Mouse (Mus musculus): ENCODE results near the gene Rsrc1.
A peak's percentile ranks its signal among the peaks of the same experiment; 100 is the strongest.

Rsrc1 gene

GRCm38 (mm10) chr3:66981101-66981661, at the start of gene Rsrc1:
Gene Rsrc1 (plus strand): TSS chr3:66981390.
- ATAC-seq (ENCODE audit: low TSS enrichment): no peak

- ATAC-seq (ENCODE audit: low TSS enrichment): no peak
Measured at GRCm38 (mm10) chr3:66939675-66940074, 41.5 kb upstream of the Rsrc1 start.

- no peak for ATAC-seq (ENCODE audit: low TSS enrichment)
Measured at GRCm38 (mm10) chr3:66955126-66955525, 26.1 kb upstream of the Rsrc1 start.

- ATAC-seq (ENCODE audit: low TSS enrichment): no peak
Measured at GRCm38 (mm10) chr3:66959972-66960371, 21.2 kb upstream of the Rsrc1 start.

DNA sequence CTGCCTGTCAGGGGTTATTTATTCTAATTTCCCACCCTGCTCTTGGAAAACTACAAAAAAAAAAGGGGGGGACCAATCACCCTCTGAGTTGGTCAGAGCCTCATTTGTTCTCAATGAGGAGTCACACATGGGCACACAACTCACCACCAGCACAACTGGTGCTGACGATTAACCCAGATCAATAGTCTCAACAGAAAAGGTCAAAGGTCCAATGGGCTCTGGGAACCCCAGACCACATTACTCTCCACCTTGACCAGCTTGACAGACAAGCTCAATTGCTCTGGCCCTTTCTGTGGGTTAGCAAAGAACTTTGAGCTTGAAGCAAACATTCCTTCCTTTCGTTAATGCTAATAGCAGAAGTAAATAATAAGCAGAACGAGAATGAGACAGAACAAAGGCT, 16.3 kb upstream of the Rsrc1 start:
- ATAC-seq (ENCODE audit: low TSS enrichment): no peak

- ATAC-seq (ENCODE audit: low TSS enrichment): no peak
Measured at GRCm38 (mm10) chr3:66967508-66967907, 13.7 kb upstream of the Rsrc1 start.

GRCm38 (mm10) chr3:66970261-66970660, 10.9 kb upstream of the Rsrc1 start:
- no peak for ATAC-seq (ENCODE audit: low TSS enrichment)

- no peak for ATAC-seq (ENCODE audit: low TSS enrichment)
Measured at GRCm38 (mm10) chr3:66970661-66971331, 10.4 kb upstream of the Rsrc1 start.

DNA sequence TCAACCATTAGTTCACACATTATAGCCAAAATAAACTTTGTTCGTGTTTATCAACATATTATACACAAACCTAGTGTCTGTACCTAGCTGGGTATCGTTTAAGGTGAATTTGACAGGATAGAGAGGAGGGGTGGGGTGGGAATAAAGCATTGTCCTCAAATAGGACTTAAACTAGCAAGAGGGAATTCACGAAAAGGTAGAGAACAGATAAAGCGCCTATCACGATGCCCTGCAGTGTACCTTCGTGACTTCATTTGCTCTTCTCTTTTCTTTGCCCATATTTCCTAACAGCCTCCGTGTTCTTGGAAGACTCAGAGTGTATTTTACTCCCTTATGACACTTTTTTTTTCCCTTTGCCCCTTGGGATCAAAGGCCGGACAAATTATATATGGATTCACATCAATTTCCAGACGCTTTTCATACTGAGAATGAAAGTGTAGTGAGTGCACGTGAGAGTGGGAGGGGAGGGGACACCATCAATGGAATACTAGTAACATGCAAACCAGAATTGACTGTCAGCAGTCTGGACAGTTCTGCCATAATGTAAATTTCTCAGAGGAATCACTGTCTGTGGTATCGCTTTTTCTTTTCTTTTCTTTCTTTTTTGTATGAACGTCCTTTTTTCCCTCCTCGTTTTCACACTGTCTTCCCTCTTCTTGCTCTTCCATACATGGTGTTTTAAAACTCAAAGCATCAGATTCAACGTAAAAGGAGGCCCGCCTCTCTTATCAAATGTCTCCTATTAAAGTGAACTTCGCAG, 8.8 kb upstream of the Rsrc1 start:
- no peak for ATAC-seq (ENCODE audit: low TSS enrichment)

DNA sequence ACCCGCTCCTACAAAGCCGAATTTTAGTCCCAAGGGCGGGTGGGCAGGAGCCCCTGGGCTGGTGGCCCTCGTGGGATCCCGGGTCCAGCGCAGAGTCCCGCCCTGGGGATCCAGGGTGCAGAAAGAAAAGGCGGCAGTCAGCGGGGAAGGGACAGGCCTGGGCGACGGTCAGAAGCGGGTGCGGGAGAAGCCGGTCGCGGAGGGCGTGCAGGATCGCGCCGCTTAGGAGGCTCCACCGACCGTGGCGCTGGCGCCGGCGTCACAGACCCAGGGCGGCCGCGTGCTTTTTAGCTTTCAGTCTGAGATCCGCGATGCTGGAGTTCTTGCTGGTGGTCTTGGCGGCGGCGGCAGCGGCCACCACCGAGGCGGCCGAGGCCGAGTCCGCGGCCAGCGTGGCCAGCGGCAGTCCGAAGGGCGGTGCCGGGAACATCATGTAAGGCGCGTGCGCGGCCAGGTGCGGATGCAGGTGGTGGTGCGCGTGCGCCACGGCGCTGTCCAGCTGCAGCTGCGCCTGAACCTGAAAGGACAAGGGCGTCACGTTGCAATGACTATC, 7.7 kb upstream of the Rsrc1 start:
- peak; percentile 59; the same call in 1 of the 2 replicates for ATAC-seq (ENCODE audit: low TSS enrichment)

- ATAC-seq (ENCODE audit: low TSS enrichment): no peak
Measured at GRCm38 (mm10) chr3:66974501-66974900, 6.7 kb upstream of the Rsrc1 start.

DNA sequence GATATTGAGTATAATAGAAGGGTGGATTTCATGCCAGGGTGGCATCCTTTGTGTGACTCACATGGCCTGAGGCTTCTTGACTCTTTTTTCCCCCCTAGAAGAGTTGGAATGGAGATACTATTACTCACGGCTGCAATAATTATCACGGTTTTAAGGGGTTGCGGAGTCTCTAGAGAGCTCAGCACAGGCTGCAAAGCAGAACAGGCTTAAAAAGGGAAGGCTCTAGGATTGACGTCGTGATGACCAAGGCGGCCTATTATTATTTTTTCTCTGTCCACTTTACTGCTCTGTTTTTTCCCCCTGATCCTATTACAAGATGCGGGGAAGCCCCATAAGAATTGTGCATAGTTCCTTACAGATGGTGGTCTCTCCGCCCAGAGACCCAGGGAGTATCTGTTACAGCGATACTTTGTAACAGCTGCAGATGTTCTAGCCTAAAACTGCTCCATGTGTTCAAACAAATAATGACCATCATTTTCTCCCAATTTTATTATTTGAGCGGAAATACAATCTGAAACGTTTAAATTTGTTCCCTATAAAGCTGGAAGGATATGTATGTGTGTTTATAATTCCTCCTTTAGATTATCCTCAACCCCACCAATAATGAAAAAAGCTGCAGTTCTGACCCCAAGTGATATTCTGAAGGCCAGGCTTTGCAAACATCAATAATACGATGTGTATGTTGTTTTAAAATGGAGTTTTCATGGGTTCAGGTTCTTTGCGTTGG, 4.1 kb upstream of the Rsrc1 start:
- no peak for ATAC-seq (ENCODE audit: low TSS enrichment)

- ATAC-seq (ENCODE audit: low TSS enrichment): no peak
Measured at GRCm38 (mm10) chr3:66977811-66978456, 3.3 kb upstream of the Rsrc1 start.

GRCm38 (mm10) chr3:66978457-66979381, 2.5 kb upstream of the Rsrc1 start:
- no peak for ATAC-seq (ENCODE audit: low TSS enrichment)

DNA sequence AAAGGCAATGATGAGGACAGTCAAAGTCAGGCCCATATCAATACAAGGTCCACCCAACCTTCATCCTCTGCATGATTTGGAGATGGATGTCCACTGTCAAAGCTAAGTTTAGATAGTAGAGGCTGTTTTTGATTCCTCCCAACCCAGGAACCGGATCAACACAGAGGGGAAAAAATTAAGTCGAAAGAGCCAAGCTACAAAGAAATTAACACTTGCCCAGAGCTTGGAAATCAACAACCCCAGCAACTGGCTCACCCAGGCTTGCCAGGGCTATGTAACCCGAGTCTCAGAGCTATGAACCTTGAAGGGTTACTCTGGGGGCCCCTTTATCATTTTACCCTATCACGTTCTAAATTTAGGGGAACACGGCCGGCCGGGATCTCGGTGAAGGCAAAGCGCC, 1.7 kb upstream of the Rsrc1 start:
- ATAC-seq (ENCODE audit: low TSS enrichment): no peak

DNA sequence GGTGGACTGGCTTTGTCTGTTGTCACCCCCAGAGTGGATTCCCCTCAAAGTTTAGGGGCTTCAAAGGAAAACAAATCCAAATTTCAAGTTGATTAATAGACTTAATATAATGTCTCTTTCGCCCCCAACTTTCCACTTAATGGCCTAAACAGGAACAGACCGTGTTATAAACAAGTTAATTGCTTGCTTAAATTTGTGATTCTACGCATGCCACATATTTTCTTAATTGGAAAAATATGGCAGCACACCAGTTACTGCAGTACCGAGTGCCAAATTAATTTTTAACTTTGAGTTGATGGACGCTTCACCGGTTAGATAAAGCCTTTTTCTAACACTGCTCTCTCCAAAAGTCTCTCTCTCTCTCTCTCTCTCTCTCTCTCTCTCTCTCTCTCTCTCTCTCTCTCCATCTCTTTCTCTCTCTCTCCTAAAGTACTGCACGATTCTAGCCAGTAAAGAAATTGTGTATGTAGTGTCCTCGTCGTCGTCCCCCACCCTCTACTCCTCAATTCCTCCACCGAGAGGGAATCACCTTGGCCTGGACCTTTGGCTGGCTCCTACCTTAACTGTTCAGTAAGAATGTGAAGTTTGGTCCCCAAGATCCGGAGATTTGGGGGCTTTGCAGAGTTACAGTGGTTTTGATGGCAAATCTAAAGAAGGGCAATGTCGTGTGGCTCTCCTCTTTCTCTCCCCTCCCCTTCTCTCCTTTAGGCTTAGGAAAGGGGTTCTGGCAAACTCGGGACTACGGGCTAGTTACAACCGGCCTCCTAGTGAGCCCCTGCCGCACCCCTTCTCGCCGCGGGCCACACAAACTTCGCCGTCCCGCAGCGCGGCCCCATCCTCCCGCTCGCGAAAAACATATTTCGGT, 847 bp upstream of the Rsrc1 start:
- ATAC-seq (ENCODE audit: low TSS enrichment): no peak

- ATAC-seq (ENCODE audit: low TSS enrichment): no peak
Measured at GRCm38 (mm10) chr3:66981706-66982105, 516 bp downstream of the Rsrc1 start, which contains the start of gene Shox2. Gene Shox2 (minus strand): TSS chr3:66981771.

- no peak for ATAC-seq (ENCODE audit: low TSS enrichment)
Measured at GRCm38 (mm10) chr3:66982181-66982911, 1.2 kb downstream of the Rsrc1 start.

- no peak for ATAC-seq (ENCODE audit: low TSS enrichment)
Measured at GRCm38 (mm10) chr3:66983481-66983880, 2.3 kb downstream of the Rsrc1 start.
